Mouse (Mus musculus) cerebellum, postnatal 4 days (tissue): Measurements from ENCODE around the gene Ror1.

Experiments used
- DNase-seq, 2 experiments: peaks; one replicate each; pipeline ENCODE4 v3.0.0; 2022; ENCODE audit warnings: low spot score in 2 of 2, mixed read lengths in 1 of 2

The Ror1 gene

DNA sequence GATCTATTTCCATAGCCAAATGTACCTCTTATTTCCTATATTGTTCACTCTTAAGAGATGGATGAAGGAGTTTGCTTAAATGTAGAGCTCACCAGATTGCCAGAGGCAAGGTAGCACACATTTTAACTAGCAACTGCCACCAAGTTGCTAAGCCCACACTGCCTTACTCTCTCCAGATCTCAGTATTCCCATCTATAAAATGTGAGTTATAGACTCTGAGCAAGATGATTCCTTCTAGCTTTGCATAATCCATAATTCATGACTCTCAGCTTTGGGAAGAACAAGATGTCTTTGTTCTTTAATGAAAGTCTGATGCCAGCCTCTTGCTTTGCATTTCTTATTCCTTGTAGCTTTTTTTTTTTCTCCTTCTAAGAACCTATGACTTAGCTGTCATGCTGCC lies 64.6 kb downstream of the Ror1 start:
- no peak for DNase-seq

DNA sequence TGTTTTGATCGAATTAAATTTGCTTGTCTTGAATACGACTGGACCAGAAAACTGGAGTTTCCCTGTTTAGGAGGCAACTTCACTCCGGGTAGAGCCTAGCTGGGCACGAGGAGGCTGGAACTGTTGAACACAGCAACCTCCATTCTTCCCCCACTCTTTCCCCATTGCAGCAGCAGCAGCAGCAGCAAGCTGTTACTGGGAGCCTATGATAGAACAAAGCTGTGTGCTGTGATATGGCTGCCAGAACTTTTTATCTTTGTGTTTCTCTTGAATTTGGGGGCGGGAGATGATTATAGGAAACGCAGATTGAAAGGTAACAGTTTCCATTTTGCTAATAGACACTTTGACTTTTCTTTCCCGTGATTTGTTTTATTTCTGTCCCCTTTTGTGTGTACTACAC lies 70.2 kb downstream of the Ror1 start:
- DNase-seq, result no peak

DNA sequence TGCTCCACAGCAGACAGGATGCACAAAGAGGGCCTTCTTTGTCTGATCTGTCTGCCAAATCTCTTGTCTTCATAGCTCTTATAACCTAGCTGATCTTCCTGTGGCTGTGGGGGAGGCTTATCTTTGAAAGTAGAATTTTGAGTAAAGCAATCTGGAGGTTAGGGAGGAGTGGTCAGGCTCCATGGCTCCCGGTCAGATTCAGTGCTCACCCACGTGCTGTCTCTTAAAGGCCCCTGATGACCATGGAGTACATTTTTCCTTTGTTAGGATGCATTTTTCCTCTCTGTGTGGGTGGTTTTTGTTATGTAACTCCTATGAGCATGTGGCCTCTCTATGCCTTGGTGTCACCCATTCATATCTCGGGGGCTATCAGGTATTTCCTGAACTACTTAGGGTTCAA lies 71.3 kb downstream of the Ror1 start:
- DNase-seq, result no peak

DNA sequence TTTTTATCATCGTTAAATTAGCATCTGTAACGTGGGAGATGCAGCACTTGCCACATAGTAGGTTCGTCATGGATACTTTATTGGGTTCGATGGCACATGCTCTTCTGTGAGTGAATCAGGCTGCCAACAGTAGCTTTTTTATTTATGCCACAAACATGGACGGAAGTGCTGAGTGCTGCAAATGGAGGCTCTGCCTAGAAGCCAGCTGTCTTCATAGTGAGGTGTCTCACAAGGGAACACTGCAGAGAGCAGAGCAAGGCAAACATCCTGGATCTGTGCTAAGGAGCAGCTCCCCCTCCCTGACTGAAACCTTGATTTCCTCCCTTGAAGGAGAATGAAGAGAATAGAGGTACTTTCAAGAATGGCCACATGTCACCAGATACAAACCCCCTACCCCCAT lies 74.1 kb downstream of the Ror1 start:
- DNase-seq, result no peak

DNA sequence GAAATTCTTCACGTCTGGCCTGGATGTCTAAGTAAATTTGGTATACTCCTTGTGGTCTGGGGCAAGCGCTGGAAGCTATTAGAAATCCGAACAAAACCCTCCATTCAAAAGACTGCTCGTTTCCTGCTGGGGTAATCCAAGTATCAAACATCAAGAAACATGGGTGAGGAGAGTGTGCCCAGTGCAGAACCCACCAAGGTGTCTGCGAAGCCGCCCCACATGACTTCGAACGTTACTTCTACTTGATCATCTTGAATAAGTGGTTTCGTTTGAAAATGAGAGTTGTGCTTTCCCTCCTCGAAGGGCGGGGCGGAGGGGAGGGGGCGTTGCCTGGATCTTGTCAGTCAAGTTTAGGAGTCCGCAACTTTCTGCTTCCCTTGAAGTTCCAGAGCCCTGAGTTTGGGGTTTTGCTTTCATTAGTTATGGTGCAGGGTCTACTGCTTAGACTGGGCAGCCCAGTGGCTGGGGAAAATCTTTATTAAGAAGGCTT lies 74.6 kb downstream of the Ror1 start:
- DNase-seq, result no peak

DNA sequence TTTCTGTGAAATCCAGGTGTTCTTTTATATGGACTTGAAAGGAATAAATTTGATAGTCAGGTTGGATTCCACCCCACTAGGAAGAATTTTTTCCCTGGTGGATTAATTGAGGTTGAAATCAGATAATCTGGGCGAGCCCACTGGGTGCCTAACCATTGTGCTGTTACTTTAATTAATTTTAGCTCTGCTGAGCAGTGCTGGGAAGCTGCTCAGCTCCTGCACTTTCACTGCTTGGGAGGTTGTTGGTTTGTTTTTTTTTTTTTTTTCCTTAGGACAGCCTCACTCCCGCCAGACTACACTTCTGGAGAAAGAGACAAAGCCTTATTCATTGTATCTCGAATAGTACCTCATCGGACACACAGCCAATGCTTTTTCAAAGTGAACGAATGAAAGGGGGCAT lies 75.2 kb downstream of the Ror1 start:
- DNase-seq, result no peak

DNA sequence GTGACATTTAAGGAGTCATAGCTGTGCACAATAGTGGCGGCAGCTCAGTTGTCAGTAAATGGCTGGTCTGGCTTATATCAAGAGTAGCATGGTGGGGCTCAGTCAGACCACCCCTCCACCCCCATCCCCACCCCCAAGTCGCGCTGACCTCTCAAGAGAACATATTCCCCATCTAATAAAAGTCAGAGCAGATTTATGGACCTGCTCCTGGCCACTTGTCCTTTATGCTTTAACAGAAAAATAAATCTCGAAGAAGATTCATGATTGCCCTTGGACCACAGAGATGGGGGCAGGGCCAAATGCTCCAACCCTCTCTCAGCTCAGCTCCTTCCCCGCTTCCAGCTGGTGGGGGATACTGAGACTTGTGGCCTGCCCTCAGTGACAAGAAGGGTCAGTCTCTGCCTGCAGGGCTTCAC lies 75.9 kb downstream of the Ror1 start:
- DNase-seq, result no peak

DNA sequence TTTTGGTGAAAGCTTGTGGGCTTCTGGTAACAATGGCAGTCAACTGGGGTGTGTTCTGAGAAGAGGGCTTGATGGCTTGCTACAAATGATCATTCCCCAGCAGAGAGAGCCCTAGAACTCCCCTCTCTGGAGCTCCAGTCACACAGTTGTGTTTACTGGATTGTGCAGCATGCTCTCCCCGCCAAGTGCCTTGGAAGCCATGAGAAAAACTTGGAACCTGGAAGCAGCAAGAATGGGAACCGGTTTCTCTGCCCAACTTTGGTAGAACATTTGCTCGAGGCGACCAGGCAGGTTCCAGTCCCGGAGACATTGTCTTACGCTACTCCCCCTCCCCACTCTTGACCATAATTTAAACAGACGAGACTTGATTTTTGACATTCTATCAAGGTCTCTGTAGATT lies 80.0 kb downstream of the Ror1 start:
- DNase-seq, result no peak

DNA sequence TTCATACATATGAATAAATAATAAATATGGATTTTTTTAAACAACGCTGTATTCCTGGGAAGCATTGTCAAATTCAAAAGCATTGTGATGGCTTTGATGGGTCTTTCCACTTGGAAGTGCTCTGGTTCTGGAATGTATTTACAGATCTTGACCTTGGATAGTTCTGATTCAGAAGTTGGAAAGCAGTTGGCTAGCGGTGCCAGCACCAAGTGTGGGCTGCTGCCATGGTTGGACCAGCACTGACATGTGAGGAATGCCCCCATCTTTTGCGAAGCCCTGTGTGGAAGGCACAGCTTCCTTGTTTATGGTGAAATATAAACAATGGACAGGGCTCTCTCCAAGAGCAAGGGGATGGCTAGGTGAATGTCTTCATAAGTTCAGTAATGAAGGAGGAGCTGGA lies 82.7 kb downstream of the Ror1 start:
- no peak for DNase-seq

DNA sequence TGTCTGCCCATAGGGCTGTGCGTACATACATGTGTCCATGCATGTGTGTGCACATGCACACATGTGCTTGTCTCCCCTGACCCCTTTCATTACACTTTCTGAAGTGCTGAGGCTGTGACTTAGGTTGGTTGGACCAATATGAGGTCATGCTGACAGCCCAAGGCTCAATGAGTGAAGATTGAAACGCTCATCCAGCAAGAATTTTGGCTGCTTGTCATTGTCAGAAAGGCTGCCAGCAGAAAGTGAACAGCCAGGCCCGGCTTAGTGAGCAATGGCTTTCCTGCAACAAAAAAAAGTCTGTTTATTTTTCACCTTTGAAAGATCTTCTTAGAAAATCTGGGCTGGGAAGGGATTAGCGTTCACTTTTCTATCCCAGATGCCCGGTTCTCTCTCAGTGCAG lies 86.1 kb downstream of the Ror1 start:
- DNase-seq, result no peak

DNA sequence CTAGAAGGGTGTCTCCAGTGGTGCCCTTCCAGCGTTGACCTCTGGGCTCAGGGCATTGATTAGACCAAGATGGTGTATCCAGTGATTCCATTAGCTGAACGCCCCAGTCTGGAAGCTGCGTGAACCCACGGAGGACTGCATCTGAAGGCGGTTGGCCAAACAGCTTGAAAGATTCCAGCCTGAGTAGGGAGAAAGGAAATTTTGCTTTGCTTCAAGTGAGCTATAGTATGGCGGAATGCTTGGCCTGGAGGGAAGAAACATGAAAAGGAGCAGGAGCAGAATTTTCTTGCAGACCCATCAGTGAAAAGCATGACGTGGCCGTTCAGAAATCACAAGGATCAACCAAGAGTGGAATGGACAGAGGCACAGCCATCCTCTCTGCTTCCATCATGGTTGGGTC lies 91.2 kb downstream of the Ror1 start:
- DNase-seq, result no peak

DNA sequence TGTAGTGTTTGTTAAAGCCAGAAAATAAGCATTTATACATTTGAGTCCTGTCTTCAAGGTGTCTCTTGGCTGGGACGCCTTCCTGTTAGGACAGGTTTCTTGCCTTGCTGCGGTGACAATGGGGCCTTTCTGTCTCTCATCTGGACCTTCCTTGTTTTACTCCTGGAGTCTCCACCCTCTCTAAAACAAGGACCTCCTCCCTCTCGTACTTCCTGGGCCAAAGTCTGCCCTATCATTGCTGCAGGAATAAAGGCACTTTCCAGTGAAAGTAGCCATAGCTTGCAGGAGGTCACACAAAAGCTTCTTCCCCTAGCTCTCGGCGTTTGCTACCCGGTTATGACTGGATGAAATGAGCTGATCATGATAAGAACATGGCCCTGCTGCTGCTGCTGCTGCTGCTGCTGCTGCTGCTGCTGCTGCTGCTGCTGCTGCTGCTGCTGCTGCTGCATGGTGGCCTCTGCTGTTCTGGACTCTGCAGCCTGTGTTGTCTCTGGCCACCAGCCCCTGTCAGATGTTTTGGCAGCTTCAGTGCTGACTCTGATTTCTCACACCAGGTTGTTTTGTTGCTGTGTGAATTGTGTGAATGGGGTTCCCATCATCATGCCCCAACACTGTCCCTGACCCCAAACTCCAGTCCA lies 92.1 kb downstream of the Ror1 start:
- no peak for DNase-seq

DNA sequence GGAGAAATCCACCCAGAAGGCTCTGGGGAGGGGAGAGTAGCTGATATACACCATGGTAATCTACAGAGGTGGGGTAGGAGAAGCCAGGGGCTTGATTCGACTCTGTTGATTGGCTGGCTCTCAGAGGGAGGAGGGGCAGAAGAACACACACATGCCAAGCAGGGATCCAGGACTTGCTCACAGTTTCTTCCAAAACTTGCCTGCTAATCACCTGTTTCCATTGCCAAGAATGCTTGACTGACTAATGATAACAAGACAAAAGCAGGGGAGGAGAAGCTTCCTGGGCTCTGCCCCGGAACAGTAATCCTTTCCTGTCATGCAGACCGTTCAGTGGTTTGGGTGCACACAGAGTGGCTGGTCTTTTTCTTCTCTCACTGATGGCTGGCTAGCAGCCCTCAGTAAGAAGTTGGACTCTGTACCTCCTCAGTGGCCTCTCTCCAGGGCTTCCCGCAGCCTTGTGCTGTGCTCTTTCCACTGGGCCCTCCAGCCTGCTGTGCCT lies 92.7 kb downstream of the Ror1 start:
- DNase-seq, result no peak

DNA sequence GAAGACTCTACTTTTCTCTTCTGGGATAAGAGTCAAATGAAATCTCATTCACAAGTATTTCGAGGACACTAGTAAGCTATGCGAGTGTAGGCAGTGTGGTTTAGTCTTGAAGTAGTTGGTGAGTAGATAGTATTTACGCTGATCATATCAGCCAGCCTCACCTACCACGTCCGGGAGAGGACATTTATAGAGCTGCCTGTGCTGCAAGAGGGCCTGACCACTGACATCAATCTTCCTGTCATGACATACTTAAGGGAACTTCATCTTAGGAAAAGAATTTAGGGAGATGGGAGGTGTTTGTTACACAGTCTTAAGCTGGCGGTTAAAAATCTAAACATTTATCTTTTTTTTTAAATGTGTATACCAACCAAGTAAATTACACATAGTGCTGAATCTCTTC lies 95.9 kb downstream of the Ror1 start:
- DNase-seq, result no peak

DNA sequence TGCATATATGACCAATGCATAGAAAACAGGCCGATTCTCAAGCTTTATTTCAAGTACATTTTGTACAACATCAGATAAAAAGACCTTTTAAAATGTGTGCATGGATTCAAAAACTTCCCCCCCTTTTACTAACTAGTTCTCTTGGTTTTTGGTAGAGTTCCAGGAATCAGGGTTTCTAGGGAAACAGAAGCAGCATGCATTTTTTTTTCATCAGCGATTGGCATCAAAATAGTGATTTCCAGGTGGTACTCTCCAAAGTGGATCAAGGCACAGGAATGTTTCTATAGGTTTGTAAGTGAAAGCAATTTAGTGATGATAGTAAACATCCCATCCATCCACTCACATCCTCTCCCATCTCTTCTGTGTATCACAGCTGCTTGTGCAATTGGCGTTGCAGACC lies 98.5 kb downstream of the Ror1 start:
- no peak for DNase-seq

DNA sequence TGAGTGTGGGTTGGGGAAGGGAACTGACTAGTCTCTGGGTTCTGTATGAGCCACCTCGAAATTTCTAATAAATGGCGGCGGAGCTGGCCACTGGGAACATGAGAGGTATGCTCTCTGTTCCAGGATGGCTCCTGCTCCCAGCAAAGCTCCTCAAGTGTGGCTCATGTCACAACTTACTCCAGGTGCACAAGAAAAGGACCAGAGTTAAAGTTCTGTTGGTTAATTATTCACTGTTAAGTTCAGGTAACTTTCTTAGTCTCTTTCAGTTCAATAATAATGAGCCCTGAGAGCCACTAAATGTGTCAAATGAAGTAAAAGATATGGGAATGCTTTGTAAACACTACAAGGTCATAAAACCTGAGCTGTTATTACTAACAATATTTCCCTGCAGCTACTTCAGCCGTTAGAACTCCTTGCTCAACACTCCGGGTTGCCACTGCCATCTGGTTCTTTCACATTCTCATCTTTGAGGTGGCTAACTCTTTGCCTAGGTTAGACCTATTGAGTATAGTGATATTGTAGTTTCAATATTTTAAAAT lies 100.7 kb downstream of the Ror1 start:
- DNase-seq, result no peak

DNA sequence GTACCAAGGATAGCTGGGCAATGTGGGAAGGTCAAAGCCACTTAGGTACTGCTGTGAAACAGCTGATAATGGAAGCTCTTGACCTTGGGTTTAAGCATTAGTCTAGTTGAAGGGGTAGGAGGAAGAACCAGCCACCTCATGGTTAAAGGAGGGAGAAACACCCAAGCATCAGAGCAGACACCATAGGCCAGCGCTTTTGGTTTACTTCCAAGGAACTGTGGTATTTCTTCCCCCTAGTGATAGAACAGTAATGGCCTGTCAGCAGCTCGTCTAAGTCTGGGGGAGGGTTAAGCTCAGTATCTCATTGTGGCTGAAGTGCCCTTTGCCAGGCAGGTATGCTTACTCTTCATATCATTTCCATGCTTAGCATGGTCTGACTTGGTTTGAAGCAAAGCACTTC lies 102.7 kb downstream of the Ror1 start:
- DNase-seq, result no peak

DNA sequence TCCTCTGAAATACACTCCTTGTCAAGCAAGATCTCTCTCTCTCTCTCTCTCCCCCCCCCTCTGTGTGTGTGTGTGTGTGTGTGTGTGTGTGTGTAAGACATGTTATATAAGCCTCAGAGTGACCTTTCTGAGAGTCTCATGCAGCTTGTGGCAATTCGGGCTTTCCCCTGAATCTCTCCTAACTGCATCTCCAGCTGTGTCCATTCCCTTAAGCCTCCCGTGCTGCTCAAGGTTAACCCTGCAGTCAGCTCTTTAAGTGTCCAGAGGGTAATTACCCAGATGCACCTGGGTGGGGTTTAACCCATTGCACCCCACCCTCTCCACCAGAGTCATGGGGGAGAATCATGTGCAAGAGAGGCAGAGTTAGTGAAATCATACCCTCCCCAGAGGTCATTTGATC lies 105.7 kb downstream of the Ror1 start:
- no peak for DNase-seq

DNA sequence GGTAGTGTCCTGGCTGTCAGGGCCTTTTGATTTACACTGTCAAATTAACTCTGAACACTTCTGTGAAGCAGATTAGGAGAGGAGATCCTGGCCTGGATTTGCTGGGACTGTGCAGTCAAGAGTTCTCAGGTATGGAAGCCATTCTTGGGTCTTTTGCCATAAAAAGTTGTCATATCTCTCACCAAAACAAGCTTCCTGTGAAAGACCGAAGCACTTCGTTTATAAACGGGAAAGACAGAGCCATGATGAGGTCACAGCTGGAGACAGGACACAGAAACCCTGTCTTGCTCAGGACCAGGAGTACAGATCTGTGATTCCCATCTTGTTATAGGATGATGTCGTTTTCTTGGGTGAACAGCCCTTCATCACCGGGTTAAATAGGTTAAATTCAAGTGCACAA lies 107.5 kb downstream of the Ror1 start:
- no peak for DNase-seq

DNA sequence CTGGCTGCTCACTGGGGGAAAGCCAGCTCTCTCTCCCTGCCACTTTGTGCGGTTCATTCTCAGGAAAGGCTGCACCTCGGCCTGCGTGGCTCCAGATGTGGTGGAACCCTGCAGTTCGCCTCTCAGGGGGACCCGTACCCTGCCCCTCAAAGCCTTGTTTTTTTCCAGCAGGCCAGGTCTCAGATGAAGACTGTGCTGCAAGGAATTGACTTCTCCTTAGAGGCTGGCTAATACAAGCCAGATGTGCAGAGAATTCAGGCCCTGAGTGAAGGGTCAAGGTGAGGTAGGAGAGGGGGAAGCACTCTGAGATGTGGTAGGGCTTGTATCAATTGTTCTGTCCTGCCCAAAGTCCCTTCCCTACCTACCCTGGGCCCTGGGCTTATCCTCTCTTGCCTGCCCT lies 108.1 kb downstream of the Ror1 start:
- no peak for DNase-seq

DNA sequence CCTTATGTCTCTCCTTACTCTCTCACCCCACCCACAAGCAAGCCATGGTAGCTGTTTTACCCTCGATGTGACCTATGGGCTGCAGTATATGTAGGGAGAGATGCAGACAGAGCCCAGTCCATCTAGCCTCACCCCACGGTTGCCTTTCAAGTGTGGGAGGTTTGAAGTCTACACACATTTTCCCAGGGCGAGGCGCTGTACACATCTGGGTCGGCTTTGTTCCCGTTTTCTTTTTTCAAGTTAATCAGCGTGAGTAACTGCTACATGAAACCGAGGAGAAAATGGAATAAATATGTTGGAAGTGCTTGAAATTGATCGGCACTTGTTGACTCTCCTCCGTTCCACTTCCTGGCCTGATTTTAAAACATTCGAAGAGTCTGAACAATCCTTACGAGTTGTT lies 108.8 kb downstream of the Ror1 start:
- DNase-seq, result no peak

DNA sequence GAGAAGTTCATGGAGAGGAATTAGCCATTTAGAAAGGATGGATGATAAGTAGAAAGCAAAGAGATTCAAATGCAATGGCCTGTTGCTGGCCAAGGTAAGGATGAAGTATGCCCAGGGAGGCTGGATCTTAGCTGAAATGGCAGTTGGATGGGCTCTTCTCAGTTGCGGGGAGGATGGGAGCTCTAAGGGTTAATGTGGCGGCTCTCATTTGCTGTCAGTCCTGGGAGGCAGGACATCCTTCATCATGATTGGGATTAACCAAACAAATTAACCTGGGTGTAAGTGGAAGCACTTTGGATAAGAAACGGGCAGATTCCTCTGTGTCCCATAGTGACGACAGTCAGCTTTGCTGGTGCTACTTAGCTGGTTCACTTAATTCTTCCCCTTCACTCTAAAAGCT lies 112.5 kb downstream of the Ror1 start:
- DNase-seq, result no peak

DNA sequence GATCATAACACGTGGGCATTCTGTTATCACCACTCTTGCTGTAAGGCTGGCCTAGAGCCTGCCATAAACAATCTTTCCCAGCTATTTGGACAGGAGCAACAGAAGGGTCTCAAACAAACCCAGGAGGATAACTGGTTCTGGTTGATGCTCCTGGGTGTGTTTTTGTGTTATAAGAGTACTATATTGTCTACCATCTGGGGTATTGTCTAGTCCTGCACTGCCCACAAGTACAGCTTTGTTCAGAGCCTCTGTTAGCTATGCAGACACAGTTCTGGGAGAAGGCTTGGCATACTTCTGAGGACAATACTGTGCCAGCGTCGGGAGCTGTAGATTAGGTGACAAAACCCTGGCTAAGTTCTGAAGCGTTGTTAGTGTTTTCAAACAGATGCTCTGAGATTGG lies 113.5 kb downstream of the Ror1 start:
- no peak for DNase-seq

DNA sequence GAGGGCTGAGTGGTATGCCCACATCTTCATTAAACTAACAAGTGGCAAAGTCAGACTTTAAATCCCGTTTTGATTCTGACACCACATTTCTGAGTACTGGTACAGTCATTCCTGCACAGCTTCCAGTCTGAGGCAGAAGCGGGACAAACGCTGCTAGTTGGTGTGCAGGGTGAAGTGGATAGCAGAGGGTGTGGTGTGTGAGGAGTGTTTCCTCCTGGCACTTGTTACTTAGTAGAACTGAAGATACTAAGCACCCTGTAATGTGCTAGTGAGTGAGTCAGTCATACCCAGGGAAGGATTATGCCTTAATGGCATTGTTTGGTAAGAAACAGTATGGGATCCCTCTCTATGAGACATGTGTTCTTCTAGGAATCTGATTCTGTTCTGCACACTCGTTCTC lies 115.7 kb downstream of the Ror1 start:
- no peak for DNase-seq
